In genomic region chr13:37561437-37561836, GRCm38 (mm10) we compare ENCODE assay signal across 9 mouse cellular contexts.
A peak's percentile ranks its signal among the peaks of the same experiment; 100 is the strongest.
DNase-seq lines count a peak whose midpoint lies in the region; ATAC-seq and TF ChIP-seq lines count a peak whose summit lies in the region.
"Had no signal": no experiment of that assay in that cellular context is flagged by ENCODE, and none has a peak within 500 bp of the region (broad histone marks: within the 10 kb centered on the region; RNA-seq: fewer than 3 reads in every experiment).

No protein-coding gene starts in this region.

- ATAC-seq in liver, embryonic 13.5 days (ENCODE audit: low read depth), result no peak
- no peak for ATAC-seq in liver, embryonic 11.5 days (replicated peaks; ENCODE audit: low FRiP score)
- no peak; the same call in 1 of the 2 replicates for ATAC-seq in limb, embryonic 15.5 days (ENCODE audit: insufficient number of reproducible peaks, low FRiP score, low TSS enrichment, low read depth)

- peak overlapping the region; percentile 86 for H3K27ac ChIP-seq in heart, adult 2 months
- 0 out of 2 replicates have a peak overlapping the region, but pooled peaks have one; percentile 50 for H3K27ac ChIP-seq in liver, embryonic 13.5 days
- H3K27ac ChIP-seq in liver, embryonic 11.5 days (ENCODE audit: low read depth, low read length), result no peak overlapping the region
- peak overlapping the region; percentile 95 for H3K27ac ChIP-seq in gastrocnemius, adult 2 months
- peak overlapping the region; percentile 78 for H3K27ac ChIP-seq in limb, embryonic 15.5 days
- H3K27ac ChIP-seq: macrophage had no signal

- WGBS in heart, adult 2 months, result 65% methylated on average over 2 of the region's 2 CpGs
- WGBS in liver, embryonic 13.5 days (ENCODE audit: insufficient replicate concordance), result 54% methylated on average over 2 of the region's 2 CpGs
- WGBS in liver, embryonic 11.5 days, result 57% methylated on average over 2 of the region's 2 CpGs
- WGBS in limb, embryonic 15.5 days, result 23% methylated on average over 2 of the region's 2 CpGs

- TF ChIP-seq POLR2A in heart, adult 2 months (IDR thresholded peaks at IDR 0.05; ENCODE audit: insufficient read depth, low read depth, low read length), result no peak

- no peaks in the 10 kb centered on the region for H3K36me3 ChIP-seq in heart, adult 2 months (ENCODE audit: control insufficient read depth, insufficient read depth, low read length)
- H3K36me3 ChIP-seq in liver, embryonic 13.5 days, result no peaks in the 10 kb centered on the region
- H3K36me3 ChIP-seq in liver, embryonic 11.5 days (ENCODE audit: control insufficient read depth, insufficient read depth, low read length), result no peaks in the 10 kb centered on the region
- no peaks in the 10 kb centered on the region for H3K36me3 ChIP-seq in limb, embryonic 15.5 days

- no peak for TF ChIP-seq CTCF in heart, adult 2 months (IDR thresholded peaks at IDR 0.05)
- TF ChIP-seq CTCF in gastrocnemius, adult 2 months (IDR thresholded peaks at IDR 0.05), result peak; percentile 45

- DNase-seq in heart, adult 2 months, result no peak
- DNase-seq in heart, postnatal 4 days, result no peak
- DNase-seq in liver, embryonic 13.5 days, result no peak
- DNase-seq in liver, embryonic 11.5 days (ENCODE audit: low spot score), result no peak
- peak; percentile 82 for DNase-seq in gastrocnemius, adult 2 months
- DNase-seq in right cerebral cortex, postnatal 10 days (ENCODE audit: low spot score in 2 of 2), result no peak
- DNase-seq in thymus, postnatal 4 days, result no peak

- H3K9me3 ChIP-seq in liver, embryonic 13.5 days (replicated peaks), result no peaks in the 10 kb centered on the region
- no peaks in the 10 kb centered on the region for H3K9me3 ChIP-seq in liver, embryonic 11.5 days (ENCODE audit: control insufficient read depth, low read length)
- H3K9me3 ChIP-seq in limb, embryonic 15.5 days, result no peaks in the 10 kb centered on the region

- TF ChIP-seq EP300 in heart, adult 2 months (IDR thresholded peaks at IDR 0.05; ENCODE audit: insufficient read depth, low read depth, low read length), result 0 out of 2 replicates have a peak, but pooled peaks have one; percentile 27

- no peak overlapping the region for H3K4me3 ChIP-seq in heart, adult 2 months
- H3K4me3 ChIP-seq in liver, embryonic 13.5 days (replicated peaks), result no peak overlapping the region
- H3K4me3 ChIP-seq in liver, embryonic 11.5 days (ENCODE audit: low read depth, low read length), result no peak overlapping the region
- H3K4me3 ChIP-seq in gastrocnemius, adult 2 months, result peak overlapping the region; percentile 41
- no peak overlapping the region for H3K4me3 ChIP-seq in limb, embryonic 15.5 days

- no peaks in the 10 kb centered on the region for H3K79me2 ChIP-seq in heart, adult 2 months (replicated peaks; ENCODE audit: control insufficient read depth, insufficient read depth, low read length)

- H3K9ac ChIP-seq in heart, adult 2 months (ENCODE audit: low read depth, low read length), result no peak overlapping the region
- H3K9ac ChIP-seq in liver, embryonic 13.5 days, result no peak overlapping the region
- H3K9ac ChIP-seq in liver, embryonic 11.5 days (ENCODE audit: low read depth, low read length), result no peak overlapping the region
- H3K9ac ChIP-seq in limb, embryonic 15.5 days, result no peak overlapping the region

- no peak overlapping the region for H3K4me2 ChIP-seq in liver, embryonic 13.5 days
- H3K4me2 ChIP-seq in liver, embryonic 11.5 days, result no peak overlapping the region
- no peak overlapping the region for H3K4me2 ChIP-seq in limb, embryonic 15.5 days

- intact Hi-C loops in heart, adult 2 months (cut with DNase I), result loop anchor here (2.0 kb wide), 1 partner anchor 41 kb away; no protein-coding TSS in a partner anchor
- intact Hi-C loops in gastrocnemius, adult 2 months (cut with DNase I), result loop anchor here (1.0 to 5.0 kb wide), 2 partner anchors 61 to 116 kb away; no protein-coding TSS in a partner anchor

- H3K27me3 ChIP-seq in heart, adult 2 months (ENCODE audit: control insufficient read depth, insufficient read depth, low read length), result no peaks in the 10 kb centered on the region
- no peaks in the 10 kb centered on the region for H3K27me3 ChIP-seq in liver, embryonic 13.5 days
- no peaks in the 10 kb centered on the region for H3K27me3 ChIP-seq in liver, embryonic 11.5 days (replicated peaks; ENCODE audit: control insufficient read depth, insufficient read depth, low read length)
- H3K27me3 ChIP-seq in limb, embryonic 15.5 days, result no peaks in the 10 kb centered on the region

- H3K4me1 ChIP-seq in heart, adult 2 months (ENCODE audit: control insufficient read depth, insufficient read depth, low read length), result peaks cover 9% of the 10 kb centered on the region; the same call in 1 of the 2 replicates
- peaks cover 33% of the 10 kb centered on the region for H3K4me1 ChIP-seq in liver, embryonic 13.5 days (replicated peaks)
- H3K4me1 ChIP-seq in liver, embryonic 11.5 days (replicated peaks; ENCODE audit: control insufficient read depth, insufficient read depth, low read length), result peaks cover 23% of the 10 kb centered on the region
- peaks cover 40% of the 10 kb centered on the region for H3K4me1 ChIP-seq in limb, embryonic 15.5 days
